Mouse (Mus musculus): ENCODE data around the gene Adora1. TPM values are rescaled to one million over a fixed set of nuclear protein-coding genes. Genes with fewer than 3 reads are reported as not detected.

Gene Adora1
- polyA plus RNA-seq, 1 experiment from 2014 or later: 0.06 TPM

- no peaks in the 10 kb centered on the region for H3K36me3 ChIP-seq
- no peak overlapping the region for H3K4me2 ChIP-seq
- peaks cover 60% of the 10 kb centered on the region for H3K27me3 ChIP-seq (replicated peaks)
- WGBS (ENCODE audit: insufficient replicate concordance): 39% methylated on average over 4 of the region's 4 CpGs
- no peak overlapping the region for H3K9ac ChIP-seq
- peaks cover 18% of the 10 kb centered on the region for H3K4me1 ChIP-seq
- H3K27ac ChIP-seq: no peak overlapping the region
- no peak for ATAC-seq
- H3K9me3 ChIP-seq (replicated peaks): no peaks in the 10 kb centered on the region
- no peak overlapping the region for H3K4me3 ChIP-seq
Measured at GRCm38 (mm10) chr1:134196386-134196785, 38.8 kb downstream of the Adora1 start.

GRCm38 (mm10) chr1:134195979-134196378 lies 39.3 kb downstream of the Adora1 start:
- 57% methylated on average over 4 of the region's 4 CpGs for WGBS (ENCODE audit: insufficient replicate concordance)

GRCm38 (mm10) chr1:134195571-134195970 lies 39.7 kb downstream of the Adora1 start:
- Histone ChIP-seq H3K4me2 (no peak overlapping the region), H3K4me3 (no peak overlapping the region), H3K27me3 (replicated peaks) (peaks cover 66% of the 10 kb centered on the region), H3K9ac (no peak overlapping the region), H3K36me3 (no peaks in the 10 kb centered on the region), H3K4me1 (peaks cover 18% of the 10 kb centered on the region), H3K9me3 (replicated peaks) (no peaks in the 10 kb centered on the region), H3K27ac (no peak overlapping the region)
- ATAC-seq: no peak
- 8% methylated on average over 3 of the region's 3 CpGs for WGBS (ENCODE audit: insufficient replicate concordance)

More at GRCm38 (mm10) chr1:134195979-134196378, 39.3 kb downstream of the Adora1 start:
- ATAC-seq: no peak
- H3K4me2 ChIP-seq: no peak overlapping the region
- no peak overlapping the region for H3K4me3 ChIP-seq
- no peaks in the 10 kb centered on the region for H3K36me3 ChIP-seq
- H3K27ac ChIP-seq: no peak overlapping the region
- peaks cover 62% of the 10 kb centered on the region for H3K27me3 ChIP-seq (replicated peaks)
- no peaks in the 10 kb centered on the region for H3K9me3 ChIP-seq (replicated peaks)
- peaks cover 18% of the 10 kb centered on the region for H3K4me1 ChIP-seq
- no peak overlapping the region for H3K9ac ChIP-seq

GRCm38 (mm10) chr1:134195117-134195516 lies 40.1 kb downstream of the Adora1 start:
- peaks cover 18% of the 10 kb centered on the region for H3K4me1 ChIP-seq
- no peak overlapping the region for H3K4me3 ChIP-seq
- 33% methylated on average over 2 of the region's 2 CpGs for WGBS (ENCODE audit: insufficient replicate concordance)
- no peak overlapping the region for H3K27ac ChIP-seq
- H3K4me2 ChIP-seq: no peak overlapping the region
- ATAC-seq: no peak
- peaks cover 69% of the 10 kb centered on the region for H3K27me3 ChIP-seq (replicated peaks)
- H3K36me3 ChIP-seq: no peaks in the 10 kb centered on the region
- H3K9me3 ChIP-seq (replicated peaks): no peaks in the 10 kb centered on the region
- H3K9ac ChIP-seq: no peak overlapping the region

- peaks cover 19% of the 10 kb centered on the region for H3K4me1 ChIP-seq
- no peaks in the 10 kb centered on the region for H3K36me3 ChIP-seq
- H3K9ac ChIP-seq: no peak overlapping the region
Measured at GRCm38 (mm10) chr1:134194298-134195022, 40.8 kb downstream of the Adora1 start.

GRCm38 (mm10) chr1:134193674-134194197 lies 41.5 kb downstream of the Adora1 start:
- ATAC-seq: no peak
- no peaks in the 10 kb centered on the region for H3K36me3 ChIP-seq
- 50% methylated on average over 7 of the region's 7 CpGs for whole genome bisulfite sequencing (ENCODE audit: insufficient replicate concordance)
- H3K4me3 ChIP-seq: no peak overlapping the region
- H3K4me1 ChIP-seq: peaks cover 26% of the 10 kb centered on the region
- no peaks in the 10 kb centered on the region for H3K9me3 ChIP-seq (replicated peaks)
- no peak overlapping the region for H3K9ac ChIP-seq
- peaks cover 71% of the 10 kb centered on the region for H3K27me3 ChIP-seq (replicated peaks)
- no peak overlapping the region for H3K27ac ChIP-seq
- H3K4me2 ChIP-seq: no peak overlapping the region

More at GRCm38 (mm10) chr1:134194298-134195022, 40.8 kb downstream of the Adora1 start:
- Histone ChIP-seq H3K4me3 (no peak overlapping the region), H3K9me3 (replicated peaks) (no peaks in the 10 kb centered on the region), H3K4me2 (no peak overlapping the region), H3K27ac (no peak overlapping the region), H3K27me3 (replicated peaks) (peaks cover 69% of the 10 kb centered on the region)
- WGBS (ENCODE audit: insufficient replicate concordance): 63% methylated on average over 16 of the region's 16 CpGs
- ATAC-seq: no peak

- Histone ChIP-seq H3K9me3 (replicated peaks) (no peaks in the 10 kb centered on the region), H3K27ac (no peak within 1 kb of the TSS), H3K4me1 (peaks cover 27% of the 10 kb centered on the region), H3K9ac (no peak within 1 kb of the TSS), H3K4me2 (no peak within 1 kb of the TSS), H3K4me3 (no peak within 1 kb of the TSS), H3K36me3 (no peaks in the 10 kb centered on the region), H3K27me3 (replicated peaks) (peaks cover 77% of the 10 kb centered on the region)
- no peak for ATAC-seq
- WGBS (ENCODE audit: insufficient replicate concordance): 41% methylated on average over 1 of the region's 1 CpGs
Measured at GRCm38 (mm10) chr1:134193126-134193525, 42.1 kb downstream of the Adora1 start, which contains the start of gene Mybph. Gene Mybph, plus strand, starts transcription at chr1:134193448.

GRCm38 (mm10) chr1:134192024-134192423 lies 43.2 kb downstream of the Adora1 start:
- Histone ChIP-seq H3K4me3 (no peak overlapping the region), H3K27ac (no peak overlapping the region), H3K36me3 (no peaks in the 10 kb centered on the region), H3K9me3 (replicated peaks) (no peaks in the 10 kb centered on the region), H3K9ac (no peak overlapping the region), H3K4me1 (peaks cover 27% of the 10 kb centered on the region), H3K27me3 (replicated peaks) (peaks cover 77% of the 10 kb centered on the region), H3K4me2 (no peak overlapping the region)
- 41% methylated on average over 4 of the region's 4 CpGs for WGBS (ENCODE audit: insufficient replicate concordance)
- no peak for ATAC-seq

- Histone ChIP-seq H3K36me3 (no peaks in the 10 kb centered on the region), H3K27ac (no peak overlapping the region), H3K9me3 (replicated peaks) (no peaks in the 10 kb centered on the region), H3K9ac (no peak overlapping the region), H3K4me1 (peaks cover 25% of the 10 kb centered on the region), H3K27me3 (replicated peaks) (peaks cover 68% of the 10 kb centered on the region), H3K4me2 (no peak overlapping the region), H3K4me3 (no peak overlapping the region)
- no peak for ATAC-seq
- 66% methylated on average over 5 of the region's 5 CpGs for WGBS (ENCODE audit: insufficient replicate concordance)
Measured at GRCm38 (mm10) chr1:134191192-134191591, 44.0 kb downstream of the Adora1 start.

GRCm38 (mm10) chr1:134188989-134189729 lies 46.1 kb downstream of the Adora1 start:
- H3K36me3 ChIP-seq: no peaks in the 10 kb centered on the region
- H3K27ac ChIP-seq: no peak overlapping the region
- H3K4me1 ChIP-seq: 0 out of 2 replicates have a peak, but pooled peaks cover 9% of the 10 kb centered on the region
- no peak for ATAC-seq
- no peak overlapping the region for H3K4me3 ChIP-seq
- H3K9me3 ChIP-seq (replicated peaks): no peaks in the 10 kb centered on the region
- 17% methylated on average over 12 of the region's 12 CpGs for WGBS (ENCODE audit: insufficient replicate concordance)
- no peak overlapping the region for H3K9ac ChIP-seq
- no peak overlapping the region for H3K4me2 ChIP-seq
- H3K27me3 ChIP-seq (replicated peaks): peaks cover 68% of the 10 kb centered on the region

GRCm38 (mm10) chr1:134188217-134188616 lies 47.0 kb downstream of the Adora1 start:
- WGBS (ENCODE audit: insufficient replicate concordance): 73% methylated on average over 5 of the region's 5 CpGs
- H3K4me3 ChIP-seq: no peak overlapping the region
- no peak overlapping the region for H3K27ac ChIP-seq
- H3K4me2 ChIP-seq: no peak overlapping the region
- no peaks in the 10 kb centered on the region for H3K9me3 ChIP-seq (replicated peaks)
- H3K4me1 ChIP-seq: 0 out of 2 replicates have a peak, but pooled peaks cover 9% of the 10 kb centered on the region
- no peak overlapping the region for H3K9ac ChIP-seq
- no peak for ATAC-seq
- no peaks in the 10 kb centered on the region for H3K36me3 ChIP-seq
- H3K27me3 ChIP-seq (replicated peaks): peaks cover 67% of the 10 kb centered on the region

- Histone ChIP-seq H3K36me3 (no peaks in the 10 kb centered on the region), H3K4me3 (no peak overlapping the region), H3K27me3 (replicated peaks) (peaks cover 50% of the 10 kb centered on the region), H3K9ac (no peak overlapping the region), H3K9me3 (replicated peaks) (no peaks in the 10 kb centered on the region), H3K4me2 (no peak overlapping the region), H3K4me1 (peaks cover 5% of the 10 kb centered on the region), H3K27ac (no peak overlapping the region)
- WGBS (ENCODE audit: insufficient replicate concordance): 64% methylated on average over 4 of the region's 4 CpGs
- no peak for ATAC-seq
Measured at GRCm38 (mm10) chr1:134184089-134184488, 51.1 kb downstream of the Adora1 start.

All from liver, embryonic 12.5 days (tissue).